Mouse (Mus musculus) heart, postnatal 0 days (tissue): ENCODE results near the gene Spata46.
A peak's percentile ranks its signal among the peaks of the same experiment; 100 is the strongest.

Experiments
- CTCF ChIP-seq: IDR thresholded peaks from 2 replicates; pipeline ENCODE4 v1.5.1; 2016; ENCODE audit warnings: antibody characterized with exemption, control low read depth, low read depth
- EP300 ChIP-seq: IDR thresholded peaks from 2 replicates; pipeline ENCODE4 v1.6.1; 2016; ENCODE audit warnings: antibody characterized with exemption, low read depth

GRCm38 (mm10) chr1:170332775-170333174 lies 24.2 kb downstream of the Spata46 start:
- TF ChIP-seq EP300: no peak
- TF ChIP-seq CTCF: peak; percentile 34
